Mouse (Mus musculus) stomach, embryonic 16.5 days (tissue): ENCODE measurements around the gene B3gnt2. TPM values are rescaled to one million over a fixed set of nuclear protein-coding genes. Genes with fewer than 3 reads are reported as not detected.
A peak's percentile ranks its signal among the peaks of the same experiment; 100 is the strongest.

Experiments used
- ATAC-seq: fragments of 200-750 bp; cut with Nextera tagmentation; 2 replicates; pipeline ENCODE4 v1.8.0; 2017; ENCODE audit warnings: moderate number of reproducible peaks, moderate TSS enrichment; ENCODE audit not compliant: insufficient read depth, low FRiP score
- H3K27ac ChIP-seq: fragments of 300-500 bp; sonication (generic); 2 replicates; pipeline ENCODE4 v1.5.1; 2014; ENCODE audit warnings: low read length
- H3K27me3 ChIP-seq: fragments of 300-500 bp; sonication (generic); 2 replicates; pipeline ENCODE4 v1.6.1; 2014; ENCODE audit warnings: low read length, control low read depth, mixed read lengths; ENCODE audit not compliant: control insufficient read depth, insufficient read depth
- H3K36me3 ChIP-seq: fragments of 300-500 bp; sonication (generic); 2 replicates; pipeline ENCODE4 v1.6.1; 2014; ENCODE audit warnings: low read length; ENCODE audit not compliant: control insufficient read depth, insufficient read depth
- H3K4me1 ChIP-seq: fragments of 300-500 bp; sonication (generic); 2 replicates; pipeline ENCODE4 v1.6.1; 2014; ENCODE audit warnings: low read length, control low read depth, mixed read lengths; ENCODE audit not compliant: control insufficient read depth, insufficient read depth
- H3K4me2 ChIP-seq: fragments of 300-500 bp; sonication (generic); 2 replicates; pipeline ENCODE4 v1.6.1; 2014; ENCODE audit warnings: low read depth, low read length, mixed read lengths
- H3K4me3 ChIP-seq: fragments of 300-500 bp; sonication (generic); replicated peaks from 2 replicates; pipeline ENCODE4 v1.5.1; 2014; ENCODE audit warnings: mild to moderate bottlenecking, low read length
- H3K9ac ChIP-seq: fragments of 300-500 bp; sonication (generic); 2 replicates; pipeline ENCODE4 v1.6.1; 2014; ENCODE audit warnings: low read length
- H3K9me3 ChIP-seq: fragments of 300-500 bp; sonication (generic); replicated peaks from 2 replicates; pipeline ENCODE4 v1.6.1; 2016; ENCODE audit warnings: low read length, control low read depth; ENCODE audit not compliant: control insufficient read depth
- WGBS: fragments of 180-500 bp; shearing (Covaris S2); extraction: QIAGEN DNeasy Blood & Tissue Kit; methylation state at CpG from one replicate; pipeline ENCODE4 v1.1.7; 2014; 5-methylcytosine and 5-hydroxymethylcytosine counted together
- polyA plus RNA-seq: library from polyadenylated mRNA; unstranded; fragments of >200 nt; fragmentation: Nextera tagmentation; extraction: Ambion mirVana; gene quantifications from 2 replicates; pipeline ENCODE4 v1.2.1, GENCODE M21; 2015

B3gnt2 gene
- polyA plus RNA-seq, 1 experiment from 2014 or later, result 12.7 TPM

- H3K4me1 ChIP-seq, result peaks cover 3% of the 10 kb centered on the region
- H3K9ac ChIP-seq, result no peak overlapping the region
- no peaks in the 10 kb centered on the region for H3K9me3 ChIP-seq
- H3K4me2 ChIP-seq, result no peak overlapping the region
- WGBS, result 84% methylated on average over 4 of the region's 4 CpGs
- no peaks in the 10 kb centered on the region for H3K36me3 ChIP-seq
- ATAC-seq, result no peak
- H3K27ac ChIP-seq, result no peak overlapping the region
- no peak overlapping the region for H3K4me3 ChIP-seq
- no peaks in the 10 kb centered on the region for H3K27me3 ChIP-seq
These were observed 14.5 kb upstream of the B3gnt2 start for GRCm38 (mm10) chr11:22875279-22875678.

DNA sequence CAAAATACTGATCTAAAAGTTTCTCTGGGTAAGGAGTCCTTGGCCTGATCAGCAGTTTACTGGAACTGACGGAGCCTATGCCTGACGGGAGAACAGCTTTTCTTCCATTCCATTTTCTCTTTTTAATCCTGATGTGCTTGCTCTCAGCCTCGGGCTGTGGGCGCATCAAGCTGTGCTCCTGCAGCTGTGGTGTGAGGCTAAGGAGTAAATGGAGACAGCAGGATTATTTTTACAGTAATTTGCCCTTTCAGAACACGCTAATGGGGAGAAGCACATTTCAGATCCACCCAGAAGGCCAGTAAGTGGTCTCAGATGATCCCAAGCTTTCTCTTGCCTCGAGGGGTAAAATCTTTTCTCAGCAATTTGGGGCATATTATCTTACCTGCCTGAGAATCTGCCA is 14.0 kb upstream of the B3gnt2 start:
- WGBS, result 72% methylated on average over 6 of the region's 6 CpGs
- H3K4me3 ChIP-seq, result no peak overlapping the region
- H3K27me3 ChIP-seq, result no peaks in the 10 kb centered on the region
- H3K9me3 ChIP-seq, result no peaks in the 10 kb centered on the region
- H3K9ac ChIP-seq, result no peak overlapping the region
- peaks cover 3% of the 10 kb centered on the region for H3K4me1 ChIP-seq
- no peak for ATAC-seq
- H3K4me2 ChIP-seq, result no peak overlapping the region
- no peak overlapping the region for H3K27ac ChIP-seq
- no peaks in the 10 kb centered on the region for H3K36me3 ChIP-seq

GRCm38 (mm10) chr11:22873383-22873782 is 12.6 kb upstream of the B3gnt2 start:
- no peaks in the 10 kb centered on the region for H3K27me3 ChIP-seq
- 56% methylated on average over 4 of the region's 4 CpGs for WGBS
- no peaks in the 10 kb centered on the region for H3K36me3 ChIP-seq
- no peak overlapping the region for H3K9ac ChIP-seq
- no peak overlapping the region for H3K4me2 ChIP-seq
- no peaks in the 10 kb centered on the region for H3K9me3 ChIP-seq
- no peak overlapping the region for H3K4me3 ChIP-seq
- peaks cover 3% of the 10 kb centered on the region for H3K4me1 ChIP-seq
- H3K27ac ChIP-seq, result peak overlapping the region; percentile 19; the same call in 1 of the 2 replicates
- ATAC-seq, result no peak

- H3K36me3 ChIP-seq, result no peaks in the 10 kb centered on the region
- WGBS, result 38% methylated on average over 4 of the region's 4 CpGs
- no peak for ATAC-seq
- no peak overlapping the region for H3K4me3 ChIP-seq
- peak overlapping the region; percentile 41 for H3K27ac ChIP-seq
- peak overlapping the region; percentile 37 for H3K4me2 ChIP-seq
- no peaks in the 10 kb centered on the region for H3K27me3 ChIP-seq
- H3K4me1 ChIP-seq, result peaks cover 3% of the 10 kb centered on the region
- no peaks in the 10 kb centered on the region for H3K9me3 ChIP-seq
- no peak overlapping the region for H3K9ac ChIP-seq
These were observed 11.5 kb upstream of the B3gnt2 start for GRCm38 (mm10) chr11:22872307-22872680.

- Histone ChIP-seq H3K4me1 (peaks cover 3% of the 10 kb centered on the region), H3K4me2 (peak overlapping the region; percentile 37), H3K27ac (peak overlapping the region; percentile 41), H3K9ac (0 out of 2 replicates have a peak overlapping the region, but pooled peaks have one; percentile 13), H3K27me3 (no peaks in the 10 kb centered on the region), H3K4me3 (no peak overlapping the region; the same call in 1 of the 2 replicates), H3K36me3 (no peaks in the 10 kb centered on the region), H3K9me3 (no peaks in the 10 kb centered on the region)
- WGBS, result 44% methylated on average over 7 of the region's 7 CpGs
- no peak for ATAC-seq
These were observed 11.0 kb upstream of the B3gnt2 start for GRCm38 (mm10) chr11:22871628-22872306.

GRCm38 (mm10) chr11:22868582-22868981 is 7.8 kb upstream of the B3gnt2 start:
- H3K27me3 ChIP-seq, result no peaks in the 10 kb centered on the region
- no peak for ATAC-seq
- peaks cover 3% of the 10 kb centered on the region for H3K4me1 ChIP-seq
- no peaks in the 10 kb centered on the region for H3K9me3 ChIP-seq
- no peak overlapping the region for H3K27ac ChIP-seq
- H3K4me3 ChIP-seq, result no peak overlapping the region
- no peaks in the 10 kb centered on the region for H3K36me3 ChIP-seq
- H3K4me2 ChIP-seq, result no peak overlapping the region
- H3K9ac ChIP-seq, result no peak overlapping the region
- 78% methylated on average over 8 of the region's 8 CpGs for WGBS

DNA sequence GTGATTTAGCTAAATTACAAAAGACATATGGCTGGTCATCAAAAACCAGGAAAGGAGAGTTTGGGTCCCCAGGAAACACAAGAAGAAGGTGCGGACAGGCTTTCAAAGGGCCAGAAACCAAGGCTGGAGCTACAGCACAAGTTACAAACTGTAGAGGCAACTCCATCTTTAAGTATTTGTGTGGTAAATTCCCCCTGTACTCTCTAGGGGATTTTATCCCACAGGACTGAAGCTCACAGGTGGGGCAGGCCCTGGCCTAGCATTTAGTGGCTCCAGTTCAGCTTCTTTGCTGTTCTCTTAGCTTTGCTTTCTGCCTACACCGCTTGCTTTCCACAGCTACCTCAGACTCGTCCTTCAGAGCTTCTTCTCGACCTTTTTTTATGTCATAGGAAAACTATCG is 6.9 kb upstream of the B3gnt2 start:
- Histone ChIP-seq H3K9ac (no peak overlapping the region), H3K4me2 (no peak overlapping the region), H3K27me3 (no peaks in the 10 kb centered on the region), H3K36me3 (no peaks in the 10 kb centered on the region), H3K4me1 (peaks cover 3% of the 10 kb centered on the region), H3K27ac (no peak overlapping the region), H3K4me3 (no peak overlapping the region), H3K9me3 (no peaks in the 10 kb centered on the region)
- WGBS, result 86% methylated on average over 5 of the region's 5 CpGs
- ATAC-seq, result no peak

DNA sequence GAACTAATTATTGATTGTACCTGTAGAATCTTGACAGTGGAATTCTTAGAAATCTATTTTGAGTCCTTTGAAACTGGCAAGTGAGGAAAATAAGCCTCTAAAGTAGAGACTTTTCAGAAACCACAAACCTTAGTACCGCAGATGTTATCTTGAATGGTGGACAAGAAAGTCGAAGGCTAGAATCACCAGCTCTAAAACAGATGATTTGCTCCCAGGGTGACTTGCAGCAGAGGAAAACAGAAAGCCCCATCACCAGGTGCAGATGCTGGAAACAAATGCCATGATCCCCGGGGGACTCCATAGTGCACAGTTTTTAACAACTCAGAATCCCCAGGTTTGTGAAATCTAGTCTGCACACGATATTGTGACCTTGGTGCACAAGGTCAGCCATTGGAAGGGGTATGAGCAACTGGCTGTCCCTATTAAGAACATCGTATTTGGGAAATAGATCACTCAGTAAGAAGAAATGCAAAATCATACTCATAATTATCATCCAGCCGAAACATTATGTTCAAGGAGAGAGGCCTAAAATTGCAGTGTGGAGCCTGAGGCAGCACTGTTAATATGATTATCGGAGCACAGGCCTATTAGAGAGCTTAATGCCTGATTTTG is 5.0 kb upstream of the B3gnt2 start:
- peaks cover 2% of the 10 kb centered on the region; the same call in 1 of the 2 replicates for H3K4me1 ChIP-seq
- no peak overlapping the region for H3K4me2 ChIP-seq
- no peak overlapping the region for H3K9ac ChIP-seq
- no peak overlapping the region for H3K27ac ChIP-seq
- H3K27me3 ChIP-seq, result no peaks in the 10 kb centered on the region
- H3K9me3 ChIP-seq, result no peaks in the 10 kb centered on the region
- no peaks in the 10 kb centered on the region for H3K36me3 ChIP-seq
- H3K4me3 ChIP-seq, result no peak overlapping the region
- no peak for ATAC-seq
- 82% methylated on average over 7 of the region's 7 CpGs for WGBS

DNA sequence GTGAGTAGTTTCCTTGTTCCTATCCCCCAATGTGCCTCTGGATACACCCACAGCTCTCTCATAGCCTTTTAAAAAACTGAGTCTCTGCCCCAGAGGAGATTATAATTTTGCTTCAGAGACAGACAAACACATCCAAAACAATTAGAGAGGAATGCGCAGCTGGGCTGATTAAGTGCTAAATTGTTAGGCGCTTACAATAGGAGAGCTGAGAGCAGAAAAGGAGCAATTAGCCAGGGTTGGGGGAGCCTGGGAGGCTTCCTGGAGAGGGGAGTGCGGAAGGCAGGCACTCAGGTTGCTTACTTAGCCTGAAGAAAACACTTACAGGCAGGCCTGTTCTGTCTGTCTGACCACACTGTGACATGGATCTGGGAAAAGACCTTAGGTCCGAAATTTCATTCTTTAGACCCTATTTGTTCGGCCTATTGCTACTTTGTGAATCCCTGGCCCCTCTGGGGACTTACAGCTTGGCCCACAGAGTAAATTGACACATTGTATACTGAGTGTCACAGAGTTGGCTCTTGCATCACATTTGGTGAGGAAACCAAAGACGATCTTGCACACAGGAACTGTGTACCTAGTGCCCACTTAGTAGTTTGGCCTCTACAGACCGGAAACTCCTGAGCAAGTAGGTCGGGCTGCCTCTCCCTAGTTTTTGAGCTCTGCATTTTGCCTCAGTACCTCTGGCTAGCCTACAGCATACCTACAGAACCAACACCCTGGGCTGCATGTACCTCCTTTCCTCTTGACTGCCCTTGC is 3.7 kb upstream of the B3gnt2 start:
- no peak overlapping the region for H3K27ac ChIP-seq
- no peak overlapping the region for H3K4me2 ChIP-seq
- no peaks in the 10 kb centered on the region for H3K27me3 ChIP-seq
- peaks cover 7% of the 10 kb centered on the region; the same call in 1 of the 2 replicates for H3K4me1 ChIP-seq
- no peaks in the 10 kb centered on the region for H3K36me3 ChIP-seq
- no peak for ATAC-seq
- H3K4me3 ChIP-seq, result no peak overlapping the region
- no peaks in the 10 kb centered on the region for H3K9me3 ChIP-seq
- H3K9ac ChIP-seq, result no peak overlapping the region
- 78% methylated on average over 8 of the region's 8 CpGs for WGBS
